Mouse (Mus musculus): ENCODE results near the gene Adat3. TPM values are rescaled to one million over a fixed set of nuclear protein-coding genes. Genes with fewer than 3 reads are reported as not detected.

Adat3 gene
- 5.2 TPM for polyA plus RNA-seq (2017; shearing (Covaris generic))

GRCm38 (mm10) chr10:80602698-80603325 lies at the start of gene Adat3, which contains the start of gene Scamp4:
Adat3 (plus strand) TSS chr10:80602880.
Scamp4 (plus strand) TSS chr10:80602872.

GRCm38 (mm10) chr10:80561116-80561944 lies 41.4 kb upstream of the Adat3 start, which contains the start of gene Rexo1:
Rexo1 (minus strand) TSS chr10:80561560.

GRCm38 (mm10) chr10:80577195-80578130 lies 25.2 kb upstream of the Adat3 start, which contains the start of gene Klf16:
Klf16 (minus strand) TSS chr10:80577321.

GRCm38 (mm10) chr10:80589879-80590854 lies 12.5 kb upstream of the Adat3 start, which contains the start of gene Abhd17a:
Abhd17a (minus strand) TSS chr10:80590341.

GRCm38 (mm10) chr10:80605721-80606120 lies 3.0 kb downstream of the Adat3 start, which contains the start of gene Gm49322:
Gm49322 (plus strand) TSS chr10:80606021.

GRCm38 (mm10) chr10:80622661-80623456 lies 20.2 kb downstream of the Adat3 start, which contains the start of gene Csnk1g2:
Csnk1g2 (plus strand) TSS chr10:80622838.

GRCm38 (mm10) chr10:80656863-80657623 lies 54.4 kb downstream of the Adat3 start, which contains the start of gene Btbd2:
Btbd2 (minus strand) TSS chr10:80657071.

Other genes starting within 250 kb of the Adat3 start
- gene Plk5, start 246.4 kb upstream of the Adat3 start, polyA plus RNA-seq (2017; shearing (Covaris generic)) = not detected
- gene Mex3d, start 215.2 kb upstream of the Adat3 start, polyA plus RNA-seq (2017; shearing (Covaris generic)) = 0.21 TPM
- gene Mbd3, start 203.3 kb upstream of the Adat3 start, polyA plus RNA-seq (2017; shearing (Covaris generic)) = 25.0 TPM
- 318 TPM for gene Uqcr11, start 196.1 kb upstream of the Adat3 start, polyA plus RNA-seq (2017; shearing (Covaris generic))
- 15.8 TPM for gene Tcf3, start 169.2 kb upstream of the Adat3 start, polyA plus RNA-seq (2017; shearing (Covaris generic))
- not detected for gene Onecut3, start 108.0 kb upstream of the Adat3 start, polyA plus RNA-seq (2017; shearing (Covaris generic))
- not detected for gene Atp8b3, start 63.8 kb upstream of the Adat3 start, polyA plus RNA-seq (2017; shearing (Covaris generic))
- 38.4 TPM for gene Rexo1, start 41.3 kb upstream of the Adat3 start, polyA plus RNA-seq (2017; shearing (Covaris generic))
- gene Klf16, start 25.6 kb upstream of the Adat3 start, polyA plus RNA-seq (2017; shearing (Covaris generic)) = 0.87 TPM
- 23.8 TPM for gene Abhd17a, start 12.5 kb upstream of the Adat3 start, polyA plus RNA-seq (2017; shearing (Covaris generic))
- gene Scamp4, start within 50 bp of the Adat3 start, polyA plus RNA-seq (2017; shearing (Covaris generic)) = 128 TPM
- gene Gm49322, start 3.1 kb downstream of the Adat3 start, polyA plus RNA-seq (2017; shearing (Covaris generic)) = 6.8 TPM
- gene Csnk1g2, start 20.0 kb downstream of the Adat3 start, polyA plus RNA-seq (2017; shearing (Covaris generic)) = 9.4 TPM
- gene Btbd2, start 54.2 kb downstream of the Adat3 start, polyA plus RNA-seq (2017; shearing (Covaris generic)) = 4.2 TPM
- gene Mknk2, start 75.2 kb downstream of the Adat3 start, polyA plus RNA-seq (2017; shearing (Covaris generic)) = 15.4 TPM
- gene Mob3a, start 99.1 kb downstream of the Adat3 start, polyA plus RNA-seq (2017; shearing (Covaris generic)) = 385 TPM
- 188 TPM for gene Izumo4, start 99.3 kb downstream of the Adat3 start, polyA plus RNA-seq (2017; shearing (Covaris generic))
- gene Ap3d1, start 139.4 kb downstream of the Adat3 start, polyA plus RNA-seq (2017; shearing (Covaris generic)) = 34.9 TPM
- 7.6 TPM for gene Dot1l, start 152.3 kb downstream of the Adat3 start, polyA plus RNA-seq (2017; shearing (Covaris generic))
- 98.7 TPM for gene Sf3a2, start 195.3 kb downstream of the Adat3 start, polyA plus RNA-seq (2017; shearing (Covaris generic))
- gene Plekhj1, start 195.7 kb downstream of the Adat3 start, polyA plus RNA-seq (2017; shearing (Covaris generic)) = 166 TPM
- gene Amh, start 202.4 kb downstream of the Adat3 start, polyA plus RNA-seq (2017; shearing (Covaris generic)) = not detected
- not detected for gene Jsrp1, start 210.6 kb downstream of the Adat3 start, polyA plus RNA-seq (2017; shearing (Covaris generic))
- 2,307 TPM for gene Oaz1, start 223.8 kb downstream of the Adat3 start, polyA plus RNA-seq (2017; shearing (Covaris generic))
- gene Lingo3, start 241.2 kb downstream of the Adat3 start, polyA plus RNA-seq (2017; shearing (Covaris generic)) = not detected